In genomic region chr3:89277281-89278021, GRCm38 (mm10) we compare ENCODE assay signal across 8 mouse cellular contexts. TPM values are rescaled to one million over a fixed set of nuclear protein-coding genes. Genes with fewer than 3 reads are reported as not detected.
DNase-seq lines count a peak whose midpoint lies in the region; ATAC-seq and TF ChIP-seq lines count a peak whose summit lies in the region.

No protein-coding gene starts in this region.

- H3K4me1 ChIP-seq in embryonic facial prominence, embryonic 10.5 days = peaks cover 68% of the 10 kb centered on the region
- peaks cover 42% of the 10 kb centered on the region for H3K4me1 ChIP-seq in hindbrain, embryonic 13.5 days (replicated peaks)
- H3K4me1 ChIP-seq in limb, embryonic 15.5 days = peaks cover 58% of the 10 kb centered on the region
- H3K4me1 ChIP-seq in small intestine, adult 2 months (ENCODE audit: control insufficient read depth, insufficient read depth, insufficient read length, low read length) = peaks cover 13% of the 10 kb centered on the region

- 34% methylated on average over 14 of the region's 14 CpGs for WGBS in embryonic facial prominence, embryonic 10.5 days
- WGBS in hindbrain, embryonic 13.5 days = 57% methylated on average over 14 of the region's 14 CpGs
- WGBS in limb, embryonic 15.5 days = 24% methylated on average over 14 of the region's 14 CpGs
- 23% methylated on average over 14 of the region's 14 CpGs for WGBS in small intestine, adult 2 months

- H3K9ac ChIP-seq in hindbrain, embryonic 13.5 days = peak overlapping the region; percentile 49; the same call in 1 of the 2 replicates
- H3K9ac ChIP-seq in limb, embryonic 15.5 days = peak overlapping the region; percentile 8; the same call in 1 of the 2 replicates

- H3K27ac ChIP-seq in embryonic facial prominence, embryonic 10.5 days (replicated peaks) = peak overlapping the region; percentile 86
- peak overlapping the region; percentile 40; the same call in 1 of the 2 replicates for H3K27ac ChIP-seq in hindbrain, embryonic 13.5 days
- peak overlapping the region; percentile 90 for H3K27ac ChIP-seq in limb, embryonic 15.5 days
- peak overlapping the region; percentile 88 for H3K27ac ChIP-seq in small intestine, adult 2 months (ENCODE audit: insufficient read depth, low read depth, low read length)

- no peaks in the 10 kb centered on the region for H3K9me3 ChIP-seq in embryonic facial prominence, embryonic 10.5 days
- no peaks in the 10 kb centered on the region for H3K9me3 ChIP-seq in hindbrain, embryonic 13.5 days
- no peaks in the 10 kb centered on the region for H3K9me3 ChIP-seq in limb, embryonic 15.5 days

- TF ChIP-seq CTCF in small intestine, adult 2 months (IDR thresholded peaks at IDR 0.05; ENCODE audit: extremely low read depth, insufficient read length, insufficient replicate concordance, low read depth, low read length) = no peak

- ATAC-seq in hindbrain, embryonic 13.5 days (ENCODE audit: low FRiP score) = no peak
- no peak; the same call in 1 of the 2 replicates for ATAC-seq in limb, embryonic 15.5 days (ENCODE audit: insufficient number of reproducible peaks, low FRiP score, low TSS enrichment, low read depth)
- ATAC-seq in CD4-positive, CD25-positive, alpha-beta regulatory T cell, adult 4 months = no peak

- TF ChIP-seq POLR2A in small intestine, adult 2 months (IDR thresholded peaks at IDR 0.05; ENCODE audit: low read depth, low read length) = no peak

- H3K4me3 ChIP-seq in embryonic facial prominence, embryonic 10.5 days = peak overlapping the region; percentile 65
- peak overlapping the region; percentile 14; the same call in 1 of the 2 replicates for H3K4me3 ChIP-seq in hindbrain, embryonic 13.5 days
- peak overlapping the region; percentile 58 for H3K4me3 ChIP-seq in limb, embryonic 15.5 days
- H3K4me3 ChIP-seq in small intestine, adult 2 months (ENCODE audit: low read depth, low read length) = peak overlapping the region; percentile 85

- peak; percentile 70 for DNase-seq in gastrocnemius, adult 18-20 months (ENCODE audit: low spot score)
- no peak for DNase-seq in gastrocnemius, postnatal 10 days
- DNase-seq in embryonic facial prominence, embryonic 10.5 days (ENCODE audit: low spot score) = peak; percentile 53
- no peak for DNase-seq in spleen, postnatal 10 days (ENCODE audit: low spot score in 2 of 2)

- peaks cover 68% of the 10 kb centered on the region for H3K27me3 ChIP-seq in embryonic facial prominence, embryonic 10.5 days (replicated peaks; ENCODE audit: low read depth, poor library complexity, severe bottlenecking)
- peaks cover 66% of the 10 kb centered on the region for H3K27me3 ChIP-seq in hindbrain, embryonic 13.5 days
- no peaks in the 10 kb centered on the region for H3K27me3 ChIP-seq in limb, embryonic 15.5 days
- no peaks in the 10 kb centered on the region for H3K27me3 ChIP-seq in small intestine, adult 2 months (ENCODE audit: control insufficient read depth, insufficient read depth, low read length)

- peaks cover 18% of the 10 kb centered on the region for H3K36me3 ChIP-seq in embryonic facial prominence, embryonic 10.5 days (replicated peaks)
- H3K36me3 ChIP-seq in hindbrain, embryonic 13.5 days = no peaks in the 10 kb centered on the region
- peaks cover 32% of the 10 kb centered on the region for H3K36me3 ChIP-seq in limb, embryonic 15.5 days
- peaks cover 19% of the 10 kb centered on the region for H3K36me3 ChIP-seq in small intestine, adult 2 months (ENCODE audit: control insufficient read depth, insufficient read depth, low read length)

- peak overlapping the region; percentile 19 for H3K4me2 ChIP-seq in hindbrain, embryonic 13.5 days
- H3K4me2 ChIP-seq in limb, embryonic 15.5 days = peak overlapping the region; percentile 94

RNA-seq across cellular contexts. Expression of gene Efna1, which starts 3.5 kb away (rescaled TPM):
- 10 to 100 TPM in 1 of 2 experiments, 1 to 10 TPM in 1; 5.7 to 18.8 TPM for total RNA-seq in gastrocnemius, adult 18-20 months (2021)
- total RNA-seq in gastrocnemius, postnatal 10 days (2021) = 10 to 100 TPM; 21.1 to 26.3 TPM
- 26.7 and 27.2 TPM in 2 replicates for polyA plus RNA-seq in embryonic facial prominence, embryonic 10.5 days (2016; fragmentation: Nextera tagmentation; extraction: Ambion mirVana)
- polyA plus RNA-seq in hindbrain, embryonic 13.5 days (2015; fragmentation: Nextera tagmentation; extraction: Ambion mirVana) = 12.1 and 12.4 TPM in 2 replicates
- polyA plus RNA-seq in limb, embryonic 15.5 days (2015; fragmentation: Nextera tagmentation; extraction: Ambion mirVana) = 59.6 and 64.2 TPM in 2 replicates
- polyA plus RNA-seq in small intestine, adult 2 months (2012; rRNA removed) = 46.1 and 122 TPM in 2 replicates
- not detected for polyA plus RNA-seq in CD4-positive, CD25-positive, alpha-beta regulatory T cell, adult 4 months (2017; shearing (Covaris generic))

RNA-seq across cellular contexts. Expression of gene Slc50a1, which starts 7.1 kb away (rescaled TPM):
- 1 to 10 TPM; 7.0 to 8.9 TPM for total RNA-seq in gastrocnemius, adult 18-20 months (2021)
- total RNA-seq in gastrocnemius, postnatal 10 days (2021) = 10 to 100 TPM; 19.0 to 28.7 TPM
- 27.2 and 34.2 TPM in 2 replicates for polyA plus RNA-seq in embryonic facial prominence, embryonic 10.5 days (2016; fragmentation: Nextera tagmentation; extraction: Ambion mirVana)
- polyA plus RNA-seq in hindbrain, embryonic 13.5 days (2015; fragmentation: Nextera tagmentation; extraction: Ambion mirVana) = 34.6 and 38.0 TPM in 2 replicates
- 91.9 and 92.8 TPM in 2 replicates for polyA plus RNA-seq in limb, embryonic 15.5 days (2015; fragmentation: Nextera tagmentation; extraction: Ambion mirVana)
- 81.6 and 97.3 TPM in 2 replicates for polyA plus RNA-seq in small intestine, adult 2 months (2012; rRNA removed)
- polyA plus RNA-seq in CD4-positive, CD25-positive, alpha-beta regulatory T cell, adult 4 months (2017; shearing (Covaris generic)) = 100 to 1,000 TPM; 248 to 324 TPM

RNA-seq across cellular contexts. Expression of gene Dpm3, which starts 18.3 kb away (rescaled TPM):
- total RNA-seq in gastrocnemius, adult 18-20 months (2021) = 10 to 100 TPM; 22.6 to 24.3 TPM
- total RNA-seq in gastrocnemius, postnatal 10 days (2021) = 10 to 100 TPM; 47.4 to 54.9 TPM
- polyA plus RNA-seq in embryonic facial prominence, embryonic 10.5 days (2016; fragmentation: Nextera tagmentation; extraction: Ambion mirVana) = 74.1 and 84.1 TPM in 2 replicates
- 74.4 and 76.2 TPM in 2 replicates for polyA plus RNA-seq in hindbrain, embryonic 13.5 days (2015; fragmentation: Nextera tagmentation; extraction: Ambion mirVana)
- polyA plus RNA-seq in limb, embryonic 15.5 days (2015; fragmentation: Nextera tagmentation; extraction: Ambion mirVana) = 131 and 161 TPM in 2 replicates
- polyA plus RNA-seq in small intestine, adult 2 months (2012; rRNA removed) = 357 and 440 TPM in 2 replicates
- 100 to 1,000 TPM; 116 to 155 TPM for polyA plus RNA-seq in CD4-positive, CD25-positive, alpha-beta regulatory T cell, adult 4 months (2017; shearing (Covaris generic))

RNA-seq across cellular contexts. Expression of gene Trim46, which starts 31.3 kb away (rescaled TPM):
- total RNA-seq in gastrocnemius, adult 18-20 months (2021) = under 1 TPM; 0.14 to 0.31 TPM
- under 1 TPM; 0.70 to 0.86 TPM for total RNA-seq in gastrocnemius, postnatal 10 days (2021)
- polyA plus RNA-seq in embryonic facial prominence, embryonic 10.5 days (2016; fragmentation: Nextera tagmentation; extraction: Ambion mirVana) = 4.0 and 4.7 TPM in 2 replicates
- 64.3 and 68.1 TPM in 2 replicates for polyA plus RNA-seq in hindbrain, embryonic 13.5 days (2015; fragmentation: Nextera tagmentation; extraction: Ambion mirVana)
- polyA plus RNA-seq in limb, embryonic 15.5 days (2015; fragmentation: Nextera tagmentation; extraction: Ambion mirVana) = 4.0 and 4.7 TPM in 2 replicates
- 4.3 and 8.7 TPM in 2 replicates for polyA plus RNA-seq in small intestine, adult 2 months (2012; rRNA removed)
- polyA plus RNA-seq in CD4-positive, CD25-positive, alpha-beta regulatory T cell, adult 4 months (2017; shearing (Covaris generic)) = 1 to 10 TPM; 4.0 to 7.0 TPM

RNA-seq across cellular contexts. Expression of gene Krtcap2, which starts 31.7 kb away (rescaled TPM):
- total RNA-seq in gastrocnemius, adult 18-20 months (2021) = 10 to 100 TPM; 70.2 to 74.5 TPM
- 10 to 100 TPM; 78.1 to 93.1 TPM for total RNA-seq in gastrocnemius, postnatal 10 days (2021)
- 244 and 262 TPM in 2 replicates for polyA plus RNA-seq in embryonic facial prominence, embryonic 10.5 days (2016; fragmentation: Nextera tagmentation; extraction: Ambion mirVana)
- polyA plus RNA-seq in hindbrain, embryonic 13.5 days (2015; fragmentation: Nextera tagmentation; extraction: Ambion mirVana) = 205 and 209 TPM in 2 replicates
- 307 and 334 TPM in 2 replicates for polyA plus RNA-seq in limb, embryonic 15.5 days (2015; fragmentation: Nextera tagmentation; extraction: Ambion mirVana)
- 120 and 182 TPM in 2 replicates for polyA plus RNA-seq in small intestine, adult 2 months (2012; rRNA removed)
- polyA plus RNA-seq in CD4-positive, CD25-positive, alpha-beta regulatory T cell, adult 4 months (2017; shearing (Covaris generic)) = 100 to 1,000 TPM; 258 to 319 TPM

Comparison
In these comparisons a context has a peak if more than half of its experiments do, and no peak if none do; other contexts are left out.
1. DNase-seq: peak in gastrocnemius, adult 18-20 months (single experiment) and embryonic facial prominence, embryonic 10.5 days (single experiment); none in gastrocnemius, postnatal 10 days (single experiment) and spleen, postnatal 10 days (0 of 2).
2. H3K27ac ChIP-seq: peak in every context shown above with its lines; median percentile 90 in limb, embryonic 15.5 days; 88 in small intestine, adult 2 months; 86 in embryonic facial prominence, embryonic 10.5 days; 40 in hindbrain, embryonic 13.5 days.
3. H3K4me3 ChIP-seq: peak in every context shown above with its lines; median percentile 85 in small intestine, adult 2 months; 65 in embryonic facial prominence, embryonic 10.5 days; 58 in limb, embryonic 15.5 days; 14 in hindbrain, embryonic 13.5 days.
4. RNA of gene Efna1, which starts 3.5 kb away (polyA plus RNA-seq): 46.1 to 122 TPM in small intestine, adult 2 months, 59.6 to 64.2 TPM in limb, embryonic 15.5 days, 26.7 to 27.2 TPM in embryonic facial prominence, embryonic 10.5 days and 12.1 to 12.4 TPM in hindbrain, embryonic 13.5 days; not detected in CD4-positive, CD25-positive, alpha-beta regulatory T cell, adult 4 months; every median in the first group is over 10 times any median in the second.